Mouse (Mus musculus): ENCODE results near the gene Safb. TPM values are rescaled to one million over a fixed set of nuclear protein-coding genes. Genes with fewer than 3 reads are reported as not detected.
"Not testable (repeated sequence)": the region's sequence is repeated elsewhere in the genome, so short reads cannot be mapped to it uniquely, and the experiment has no call there.

Safb gene
- polyA plus RNA-seq, 1 experiment from 2014 or later: 159 TPM

GRCm38 (mm10) chr17:56615136-56615784, 30.6 kb downstream of the Safb start:
- TF ChIP-seq CTCF (IDR thresholded peaks at IDR 0.05): no peak
- no peak for ATAC-seq
- in situ Hi-C loops (cut with MboI; ENCODE audit: low pct_unique_long_range_greater_than_20kb): no loop called here
- CTCF ChIA-PET: interaction anchor here (1.5 kb wide), 1 partner anchor 9 kb away, joined by 3 read pairs; no protein-coding TSS in a partner anchor
- H3K27me3 ChIP-seq: no peaks in the 10 kb centered on the region
- no peak for DNase-seq (ENCODE audit: low read depth, low spot score)
- POLR2A ChIA-PET: no interaction called here

GRCm38 (mm10) chr17:56615792-56616191, 31.2 kb downstream of the Safb start:
- in situ Hi-C loops (cut with MboI; ENCODE audit: low pct_unique_long_range_greater_than_20kb): no loop called here
- ATAC-seq (no peak), DNase-seq (ENCODE audit: low read depth, low spot score) (no peak)
- POLR2A ChIA-PET: no interaction called here
- TF ChIP-seq CTCF (IDR thresholded peaks at IDR 0.05): no peak
- CTCF ChIA-PET: interaction anchor here (1.5 kb wide), 1 partner anchor 9 kb away, joined by 3 read pairs; no protein-coding TSS in a partner anchor
- H3K27me3 ChIP-seq: no peaks in the 10 kb centered on the region

GRCm38 (mm10) chr17:56616725-56617124, 32.1 kb downstream of the Safb start:
- no peak for DNase-seq (ENCODE audit: low read depth, low spot score)
- no peak for ATAC-seq
- ChIA-PET CTCF (no interaction called here), POLR2A (no interaction called here)
- H3K27me3 ChIP-seq: no peaks in the 10 kb centered on the region
- in situ Hi-C loops (cut with MboI; ENCODE audit: low pct_unique_long_range_greater_than_20kb): no loop called here
- TF ChIP-seq CTCF (IDR thresholded peaks at IDR 0.05): no peak

DNA sequence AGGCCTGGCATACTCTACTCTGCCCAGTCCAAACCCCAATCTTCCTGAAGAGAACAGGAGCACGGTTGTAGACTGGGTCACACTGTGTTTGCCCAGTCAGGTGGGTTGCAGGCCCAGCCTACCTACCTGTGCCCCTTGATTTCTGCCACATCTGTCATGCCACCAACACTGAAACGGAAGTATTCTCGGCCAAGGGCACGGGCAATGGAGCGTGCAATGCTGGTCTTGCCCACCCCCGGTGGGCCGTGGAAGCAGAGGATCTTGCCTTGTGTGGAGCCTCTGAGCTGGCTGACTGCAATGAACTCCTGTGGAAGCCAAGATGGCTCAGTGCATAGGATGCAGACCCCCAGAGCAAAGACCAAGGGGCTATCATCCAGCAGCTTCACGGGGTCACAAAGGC, 33.0 kb downstream of the Safb start:
- ChIA-PET POLR2A (no interaction called here), CTCF (no interaction called here)
- no peak for DNase-seq (ENCODE audit: low read depth, low spot score)
- no peaks in the 10 kb centered on the region for H3K27me3 ChIP-seq
- in situ Hi-C loops (cut with MboI; ENCODE audit: low pct_unique_long_range_greater_than_20kb): no loop called here
- ATAC-seq: no peak
- TF ChIP-seq CTCF (IDR thresholded peaks at IDR 0.05): no peak

DNA sequence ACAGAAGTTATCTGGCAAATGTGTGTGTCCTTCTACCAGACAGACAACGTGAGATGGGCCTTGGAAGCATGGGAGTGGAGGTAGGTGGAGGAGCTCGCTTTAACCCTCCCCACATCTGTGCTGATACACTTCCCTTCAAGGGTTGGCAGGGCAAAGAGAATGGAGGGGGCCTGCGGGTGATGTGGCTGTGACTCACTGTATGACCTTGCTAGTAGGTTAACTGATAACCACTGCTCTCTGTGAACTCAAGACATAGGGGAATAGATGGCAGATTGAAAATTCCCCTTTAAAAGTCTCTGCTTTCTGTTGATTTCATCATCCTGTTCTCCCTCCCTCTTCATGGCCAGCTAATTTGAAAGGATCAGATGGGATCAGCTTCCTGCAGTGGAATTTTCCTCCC, 40.9 kb downstream of the Safb start:
- no peak for ATAC-seq
- in situ Hi-C loops (cut with MboI; ENCODE audit: low pct_unique_long_range_greater_than_20kb): loop anchor here (5.0 kb wide), 1 partner anchor 42 kb away; no protein-coding TSS in a partner anchor
- POLR2A ChIA-PET: interaction anchor here (0.6 to 1.0 kb wide), 3 partner anchors 31 to 52 kb away, joined by 4 to 7 read pairs (median 4); no protein-coding TSS in a partner anchor

GRCm38 (mm10) chr17:56626260-56626659, 41.6 kb downstream of the Safb start:
- ChIA-PET CTCF (no interaction called here), POLR2A (interaction anchor here (1.0 kb wide), 1 partner anchor 43 kb away, joined by 4 read pairs; no protein-coding TSS in a partner anchor)
- TF ChIP-seq CTCF (IDR thresholded peaks at IDR 0.05): no peak
- no peak for DNase-seq (ENCODE audit: low read depth, low spot score)
- ATAC-seq: peak; percentile 10
- no peaks in the 10 kb centered on the region for H3K27me3 ChIP-seq
- in situ Hi-C loops (cut with MboI; ENCODE audit: low pct_unique_long_range_greater_than_20kb): loop anchor here (5.0 kb wide), 1 partner anchor 41 kb away; no protein-coding TSS in a partner anchor

More for the DNA sequence above, 40.9 kb downstream of the Safb start:
- H3K27me3 ChIP-seq: no peaks in the 10 kb centered on the region
- no peak for DNase-seq (ENCODE audit: low read depth, low spot score)
- CTCF ChIA-PET: interaction anchor here (0.9 kb wide), 1 partner anchor 13 kb away, joined by 3 read pairs; no protein-coding TSS in a partner anchor
- TF ChIP-seq CTCF (IDR thresholded peaks at IDR 0.05): no peak

DNA sequence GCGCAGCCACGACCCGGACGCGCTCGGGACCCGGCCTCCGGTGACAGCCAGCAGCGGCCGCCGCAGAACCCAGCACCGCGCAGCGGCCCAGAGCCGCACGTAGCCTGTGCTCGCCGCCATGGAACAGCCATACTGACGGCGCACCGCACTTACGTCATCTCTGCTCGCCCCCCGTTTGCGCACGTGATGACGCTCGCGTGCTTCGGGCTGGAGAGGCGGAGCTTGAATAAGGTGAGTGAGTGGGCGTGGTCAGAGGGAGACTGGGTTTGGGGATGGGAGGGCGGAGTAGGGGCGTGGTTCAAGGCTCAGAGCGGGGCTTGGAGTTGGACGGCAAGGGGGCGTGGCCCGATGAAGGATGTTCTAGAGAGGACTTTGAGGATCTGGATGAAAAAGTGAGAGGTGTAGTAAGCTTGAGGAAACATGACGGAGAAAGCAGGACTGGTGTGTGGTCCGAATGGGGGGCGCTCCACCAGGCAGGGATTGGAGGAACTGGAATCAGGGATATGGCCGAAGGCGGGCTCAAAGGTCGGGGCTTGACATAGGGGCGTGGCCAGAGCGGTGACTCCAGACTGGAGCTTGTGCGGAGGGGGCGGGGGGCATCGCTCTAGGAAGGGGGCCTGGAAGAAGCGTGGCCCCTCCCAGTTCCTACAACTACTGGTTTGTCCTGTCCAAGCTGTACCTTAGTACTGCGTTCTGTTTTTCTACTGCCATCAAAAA, 42.3 kb downstream of the Safb start, which contains the start of gene Lonp1:
Gene Lonp1, minus strand, starts transcription at position 134 of the 717 bp plus-strand sequence.
- H3K27me3 ChIP-seq: no peaks in the 10 kb centered on the region
- no peak for TF ChIP-seq CTCF (IDR thresholded peaks at IDR 0.05)
- ChIA-PET CTCF (interaction anchor here (1.1 to 1.8 kb wide), 2 partner anchors 29 to 42 kb away, joined by 4 to 9 read pairs; no protein-coding TSS in a partner anchor), POLR2A (interaction anchor here (1.2 kb wide), 1 partner anchor 19 kb away, joined by 3 read pairs; no protein-coding TSS in a partner anchor)
- in situ Hi-C loops (cut with MboI; ENCODE audit: low pct_unique_long_range_greater_than_20kb): loop anchor here (5.0 kb wide), 1 partner anchor 40 kb away; no protein-coding TSS in a partner anchor
- DNase-seq (ENCODE audit: low read depth, low spot score) (peak; percentile 83), ATAC-seq (peak; percentile 77)

DNA sequence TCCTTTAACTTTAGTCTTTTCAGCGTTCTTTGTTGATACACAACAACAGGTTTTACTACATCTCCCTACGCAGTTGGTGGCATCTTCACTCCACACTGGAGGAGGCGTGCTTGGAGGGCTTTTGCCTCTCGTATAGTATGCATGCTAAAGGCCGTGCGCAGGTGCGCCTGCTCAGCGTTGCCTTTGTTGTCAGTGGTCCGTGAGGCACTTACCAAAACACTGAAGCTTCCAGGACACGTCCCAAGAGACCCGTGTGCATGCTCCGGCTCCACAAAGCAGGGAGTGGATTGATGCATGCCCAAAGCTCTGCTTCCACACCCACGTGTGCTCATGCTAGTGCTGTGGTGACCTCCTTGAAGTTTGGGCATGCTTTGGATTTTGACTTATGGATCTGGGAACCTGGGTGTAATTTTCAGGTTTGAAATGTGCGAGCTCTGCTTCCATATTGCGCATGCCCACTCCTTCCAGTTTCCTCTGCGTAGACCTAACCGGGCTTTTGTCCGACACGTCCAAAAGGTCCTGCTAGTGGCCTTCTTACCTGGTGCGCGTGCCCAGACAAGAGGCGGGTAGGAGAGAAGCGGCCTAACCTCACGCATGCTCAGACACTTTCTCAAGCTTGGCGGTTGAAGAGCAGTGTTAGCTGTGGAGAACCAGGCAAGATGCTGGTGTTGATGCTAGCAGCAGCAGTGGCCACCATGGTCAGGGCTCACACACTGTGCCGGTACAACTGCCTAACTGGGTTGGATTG, 43.1 kb downstream of the Safb start, which contains the start of gene Catsperd:
Gene Catsperd, plus strand, starts transcription at position 614 of the 748 bp plus-strand sequence.
- in situ Hi-C loops (cut with MboI; ENCODE audit: low pct_unique_long_range_greater_than_20kb): loop anchor here (5.0 kb wide), 1 partner anchor 40 kb away; no protein-coding TSS in a partner anchor
- no peaks in the 10 kb centered on the region for H3K27me3 ChIP-seq
- CTCF ChIA-PET: interaction anchor here (1.1 to 1.8 kb wide), 2 partner anchors 28 to 41 kb away, joined by 4 to 9 read pairs; no protein-coding TSS in a partner anchor
- ATAC-seq: no peak
- no peak for DNase-seq (ENCODE audit: low read depth, low spot score)
- POLR2A ChIA-PET: interaction anchor here (1.2 kb wide), 1 partner anchor 20 kb away, joined by 3 read pairs; no protein-coding TSS in a partner anchor
- TF ChIP-seq CTCF (IDR thresholded peaks at IDR 0.05): no peak

GRCm38 (mm10) chr17:56629800-56630781, 45.5 kb downstream of the Safb start:
- DNase-seq (ENCODE audit: low read depth, low spot score); CTCF ChIA-PET; POLR2A ChIA-PET; ATAC-seq; H3K27me3 ChIP-seq: not testable (repeated sequence)
- in situ Hi-C loops (cut with MboI; ENCODE audit: low pct_unique_long_range_greater_than_20kb): loop anchor here (5.0 kb wide), 1 partner anchor 37 kb away; no protein-coding TSS in a partner anchor

Measured in Patski (cell line).